Mouse (Mus musculus) MEL-GATA-1-ER (cell line): ENCODE measurements at regions not wholly inside any gene's neighbourhood (a gene's known extent, or its start where the extent isn't known, plus 50 kb on each side); places are given as distances from the start of the nearest gene placed in this dataset.

Experiments
- DNase-seq: peaks from one replicate; pipeline ENCODE4 v3.0.0-alpha.2; 2012; ENCODE audit warnings: low read depth; ENCODE audit errors: extremely low read depth

DNA sequence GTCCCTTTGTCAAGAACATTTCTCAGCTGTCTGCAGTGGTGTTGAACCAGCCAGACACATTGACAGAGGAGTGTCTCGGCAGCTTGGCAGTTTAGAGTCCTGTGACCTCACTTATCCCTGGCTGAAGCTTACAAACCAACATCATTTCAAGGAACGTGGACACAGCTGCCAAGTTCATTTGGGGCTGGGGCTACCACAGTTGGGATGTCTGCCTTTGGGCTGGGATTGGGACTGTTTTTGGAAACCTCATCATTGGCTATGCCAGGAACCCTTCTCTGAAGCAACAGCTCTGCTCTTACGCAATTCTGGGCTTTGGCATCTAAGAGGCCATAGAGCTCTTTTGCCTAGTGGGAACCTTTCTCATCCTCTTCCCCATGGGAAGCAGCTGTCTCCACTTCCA lies 200.4 kb downstream of the Gm15262 start:
- DNase-seq, result no peak

DNA sequence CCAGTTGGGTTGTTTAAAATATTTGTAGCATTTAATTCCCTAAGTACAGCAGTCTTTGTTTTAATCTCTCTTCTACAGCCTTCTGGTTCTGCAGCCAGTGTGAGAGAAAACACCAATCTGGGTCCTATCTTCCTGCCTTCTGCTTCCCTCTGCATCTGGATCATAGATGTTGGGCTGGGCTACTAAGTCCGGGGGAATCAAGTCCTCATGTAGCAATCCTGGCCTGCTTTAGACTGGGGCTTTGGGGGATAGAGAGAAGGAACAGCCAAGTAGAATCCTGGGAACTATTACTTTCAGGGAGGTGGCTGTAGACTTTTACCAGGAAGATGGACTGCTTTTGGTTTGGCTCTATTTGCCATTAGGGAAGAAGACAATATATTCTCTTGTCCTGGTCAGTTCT lies 205.5 kb upstream of the Rai2 start:
- no peak for DNase-seq

DNA sequence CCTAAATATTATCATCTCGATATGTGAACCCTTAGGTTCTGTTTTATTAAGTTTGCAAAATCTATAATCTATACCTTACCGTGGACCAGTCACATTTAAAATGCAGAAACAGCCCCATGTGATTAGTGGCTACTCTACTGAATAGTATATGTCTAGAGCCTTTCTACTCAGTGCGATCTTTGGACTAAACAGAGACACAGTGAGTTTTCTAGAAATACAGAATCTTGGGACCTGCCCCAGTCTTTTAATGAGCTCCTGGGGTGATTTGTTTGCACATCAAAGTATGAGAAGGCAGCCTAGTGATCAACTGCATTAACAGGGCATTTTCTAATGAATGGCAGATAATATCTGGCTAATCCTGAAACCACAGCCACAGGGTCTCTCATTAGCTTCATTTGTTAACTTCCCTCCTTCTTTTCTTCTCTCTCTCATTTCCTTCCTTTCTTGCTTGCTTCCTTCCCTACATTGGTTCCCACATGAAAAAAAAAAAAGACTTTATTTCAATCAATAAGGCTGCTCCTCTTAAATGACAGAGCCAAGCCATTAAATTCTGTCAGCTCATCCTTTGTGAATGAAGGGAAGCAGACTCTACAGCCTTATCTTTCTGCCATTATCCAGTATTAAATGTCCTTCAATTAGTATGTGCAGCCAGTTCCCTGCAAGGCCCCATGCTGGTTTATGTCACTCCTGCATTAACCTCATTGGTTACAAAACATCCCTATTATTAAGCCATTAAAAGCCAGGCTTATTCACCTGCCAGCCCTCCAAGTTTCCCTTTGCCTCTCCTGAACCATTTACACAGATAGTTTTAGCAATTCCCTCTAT lies 193.2 kb upstream of the Rai2 start:
- DNase-seq, result no peak

DNA sequence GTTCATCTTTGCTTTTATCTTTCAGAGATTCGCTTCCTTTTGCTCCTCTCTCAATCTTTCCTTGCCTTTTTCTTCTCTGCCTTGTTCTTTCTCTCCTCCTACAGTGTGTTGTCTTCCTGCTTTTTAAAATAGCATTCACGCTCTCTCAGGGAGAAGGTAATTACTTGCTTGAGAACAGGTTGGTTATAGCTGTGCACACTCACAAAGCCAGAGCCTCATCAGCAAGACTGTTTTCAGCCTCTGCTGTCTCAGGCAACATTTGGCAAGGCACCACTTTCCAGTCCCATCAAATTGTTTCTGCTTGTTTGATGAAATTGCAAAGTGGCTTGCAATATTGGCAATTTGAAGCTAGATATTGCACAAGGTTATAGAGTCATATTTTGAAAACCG lies 192.6 kb upstream of the Rai2 start:
- no peak for DNase-seq

DNA sequence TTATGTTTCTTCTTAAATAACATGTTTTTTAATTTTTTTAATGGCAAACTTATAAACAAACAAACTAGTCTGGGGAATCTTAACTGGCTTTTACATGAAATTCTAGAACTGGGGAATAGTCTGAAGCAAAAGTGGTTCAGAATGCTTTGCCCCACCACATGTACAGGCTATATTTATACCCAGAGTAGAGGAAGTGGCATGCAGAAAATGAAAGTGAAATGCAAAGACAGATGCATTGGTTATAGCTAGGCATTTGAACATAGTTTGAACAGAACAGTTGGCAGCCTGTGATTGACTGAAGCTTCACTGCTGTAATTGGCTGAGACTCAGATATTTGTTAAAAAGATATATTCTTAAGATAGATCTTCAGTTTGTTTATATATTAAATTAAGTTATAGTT lies 179.6 kb upstream of the Rai2 start:
- no peak for DNase-seq

DNA sequence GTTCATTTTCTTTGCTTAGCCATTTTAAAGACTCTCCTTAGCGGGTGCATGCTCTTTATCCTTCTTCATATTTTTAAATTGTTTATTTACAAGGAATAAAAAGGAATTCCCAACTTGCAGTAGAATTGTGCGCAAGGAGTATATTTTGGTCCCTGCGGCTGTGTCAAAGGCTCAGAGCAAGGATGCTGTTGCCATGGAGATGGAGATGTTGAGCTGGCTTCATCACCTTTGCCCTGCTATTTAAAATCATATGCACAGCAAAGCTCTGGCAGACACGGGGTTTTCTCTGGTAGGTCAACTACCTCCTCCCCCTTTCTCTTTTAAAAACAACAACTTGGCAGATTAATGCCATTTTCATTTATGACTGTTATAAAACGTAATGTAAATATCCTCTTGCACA lies 160.0 kb upstream of the Rai2 start:
- DNase-seq, result no peak

DNA sequence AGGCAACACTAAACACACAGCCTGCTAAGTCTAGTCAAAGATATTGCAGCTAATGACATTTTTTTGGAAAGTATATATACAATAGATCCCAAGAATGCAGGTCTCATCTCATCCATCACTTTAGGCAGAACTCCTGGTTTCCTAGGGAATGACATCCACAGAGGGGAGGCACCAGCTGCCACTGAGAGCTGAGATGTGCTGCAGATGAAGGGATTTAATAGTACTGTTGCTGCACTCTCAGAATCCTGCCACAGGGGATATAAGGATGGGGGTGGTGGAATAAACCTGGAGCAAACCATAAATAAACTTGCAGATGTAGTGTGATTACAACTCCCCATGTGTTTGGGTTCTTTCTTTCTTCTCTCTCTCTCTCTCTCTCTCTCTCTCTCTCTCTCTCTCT lies 158.4 kb upstream of the Rai2 start:
- DNase-seq, result no peak

DNA sequence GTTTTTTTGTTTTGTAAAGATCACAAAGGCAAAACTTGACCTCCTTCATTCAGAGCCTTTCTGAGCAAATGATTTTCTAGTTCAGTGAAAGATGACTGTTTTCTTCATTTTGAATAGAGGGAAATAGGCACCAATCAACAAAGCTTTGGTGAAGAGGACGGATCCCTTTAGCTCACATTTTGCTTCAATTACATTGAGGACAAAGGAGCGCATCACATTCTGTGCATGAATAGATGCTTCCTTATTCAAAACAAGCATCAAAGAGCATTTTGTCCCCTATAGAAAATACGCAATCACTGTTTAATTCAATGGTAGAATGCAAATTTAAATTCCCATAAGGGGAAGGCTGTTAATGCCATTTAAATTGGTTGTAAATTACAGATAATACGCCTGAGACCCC lies 150.4 kb upstream of the Rai2 start:
- DNase-seq, result no peak

DNA sequence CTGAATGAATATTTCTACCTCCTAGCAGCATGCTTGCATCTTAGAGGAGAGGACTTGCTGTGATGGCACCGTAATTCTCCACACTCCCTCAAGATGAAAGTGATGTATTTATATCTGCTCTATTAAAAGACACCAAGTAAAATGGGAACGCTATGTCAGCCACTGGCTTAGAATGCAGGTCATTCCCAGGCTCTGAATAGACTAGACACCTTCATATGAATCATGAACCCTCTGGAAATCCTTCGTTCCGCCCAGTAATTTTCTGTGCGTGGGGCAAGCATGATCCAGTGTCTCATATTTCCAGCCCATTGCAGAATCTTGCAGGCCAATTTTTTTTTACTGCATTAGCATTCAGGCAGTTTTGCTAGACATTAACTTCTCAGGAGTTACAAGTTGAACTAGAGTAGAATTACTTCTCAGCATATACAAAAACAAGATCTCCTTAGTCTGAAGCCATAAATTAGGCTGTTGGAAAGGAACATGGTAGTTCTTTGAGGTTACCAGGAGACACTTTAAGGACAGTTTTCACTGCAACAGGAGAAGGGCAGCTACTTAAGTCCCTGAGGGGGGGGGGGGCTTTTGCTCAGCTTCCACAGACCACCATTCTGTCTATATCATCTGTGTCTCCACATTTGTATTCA lies 134.7 kb upstream of the Rai2 start:
- DNase-seq, result no peak

DNA sequence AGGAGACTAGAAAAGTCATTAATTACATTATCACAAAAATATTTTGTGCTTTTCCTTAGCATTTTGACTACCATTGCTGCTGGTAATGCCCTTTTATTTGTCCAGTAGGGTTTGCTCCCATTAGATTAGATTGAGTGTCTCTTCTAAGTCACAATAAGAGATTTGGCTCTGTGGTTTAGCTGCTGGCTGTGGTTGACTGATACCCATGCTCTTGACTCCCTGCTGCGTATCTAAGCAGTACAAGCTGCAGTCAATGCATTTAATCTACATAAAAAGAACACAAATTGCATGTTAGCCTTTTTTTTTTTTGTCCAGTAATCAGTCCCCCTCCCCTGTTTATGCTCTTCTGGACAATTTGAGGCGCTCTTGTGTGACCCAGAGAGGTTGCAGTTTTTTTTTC lies 133.0 kb upstream of the Rai2 start:
- DNase-seq, result peak; percentile 1

DNA sequence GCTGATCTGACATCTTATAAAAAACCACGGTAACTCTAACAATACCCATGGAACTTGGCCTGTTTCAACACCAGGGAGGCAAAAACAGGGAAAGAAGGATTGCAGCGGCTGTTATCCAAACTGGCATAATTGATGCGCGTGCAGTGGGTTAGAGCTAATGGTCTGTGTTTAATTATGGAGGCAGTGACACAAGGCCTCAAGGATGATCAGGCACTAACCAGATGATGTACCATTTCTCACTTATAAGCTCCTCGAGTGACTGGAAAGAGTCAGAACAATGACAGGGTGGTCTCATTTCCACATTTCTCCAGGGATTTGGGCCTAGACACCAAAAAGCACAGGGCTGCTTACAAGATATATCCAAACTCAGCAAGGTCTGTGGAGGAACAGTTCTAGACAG lies 83.0 kb upstream of the Rai2 start:
- DNase-seq, result no peak

DNA sequence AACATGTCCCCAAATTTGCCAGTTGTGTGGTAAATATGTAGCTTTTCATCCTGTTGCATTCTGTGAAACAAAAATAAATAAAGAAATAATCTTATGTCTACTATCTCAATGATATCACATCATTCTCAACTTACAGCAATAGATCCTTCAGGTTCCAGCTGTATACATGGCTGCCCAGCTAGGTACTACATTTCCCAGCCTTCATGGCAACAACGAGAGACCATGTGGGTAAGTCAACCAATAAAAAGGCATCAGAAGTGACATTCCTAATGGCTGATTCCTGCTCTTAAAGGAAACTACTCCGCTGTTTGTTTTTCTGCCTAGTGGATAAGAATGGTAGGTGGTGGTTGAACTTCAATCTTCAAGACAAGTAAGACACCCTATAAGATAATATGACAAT lies 82.5 kb upstream of the Rai2 start:
- DNase-seq, result no peak

DNA sequence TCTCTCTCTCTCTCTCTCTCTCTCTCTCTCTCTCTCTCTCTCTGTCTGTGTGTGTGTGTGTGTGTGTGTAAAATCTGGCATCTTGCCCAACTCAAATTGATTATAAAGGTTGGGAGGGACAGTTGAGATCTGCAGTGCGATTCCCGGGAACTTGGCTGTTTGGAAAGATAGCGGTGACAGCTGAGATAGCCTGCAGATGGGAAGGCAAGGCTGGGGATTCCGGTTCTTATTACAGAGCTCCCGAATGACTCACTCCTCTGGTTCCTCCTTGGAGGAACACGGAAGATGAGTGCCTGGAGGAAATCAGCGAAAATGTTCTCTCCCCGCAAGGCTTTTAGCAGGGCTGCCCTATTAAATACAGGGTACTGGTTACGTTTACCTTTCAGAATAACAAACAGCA lies 81.2 kb upstream of the Rai2 start:
- no peak for DNase-seq

DNA sequence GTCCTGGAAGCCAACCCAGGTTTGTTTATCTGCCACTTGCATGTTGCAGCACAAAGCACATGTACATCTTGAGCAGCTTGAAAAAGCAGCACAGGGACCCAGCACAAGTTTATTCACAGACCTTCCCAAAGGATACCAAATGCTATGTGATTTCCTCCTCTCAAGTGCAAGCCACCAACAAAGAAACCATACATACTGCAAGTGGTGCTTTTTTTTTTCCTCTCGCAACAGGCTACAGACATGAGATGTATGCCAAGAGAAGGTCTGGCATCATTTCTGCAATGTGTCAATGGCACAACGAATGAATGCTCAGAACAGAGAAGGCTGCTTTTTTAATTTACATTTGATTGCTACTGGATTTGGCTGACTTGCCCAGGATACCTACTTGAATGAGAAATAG lies 63.8 kb upstream of the Rai2 start:
- no peak for DNase-seq

DNA sequence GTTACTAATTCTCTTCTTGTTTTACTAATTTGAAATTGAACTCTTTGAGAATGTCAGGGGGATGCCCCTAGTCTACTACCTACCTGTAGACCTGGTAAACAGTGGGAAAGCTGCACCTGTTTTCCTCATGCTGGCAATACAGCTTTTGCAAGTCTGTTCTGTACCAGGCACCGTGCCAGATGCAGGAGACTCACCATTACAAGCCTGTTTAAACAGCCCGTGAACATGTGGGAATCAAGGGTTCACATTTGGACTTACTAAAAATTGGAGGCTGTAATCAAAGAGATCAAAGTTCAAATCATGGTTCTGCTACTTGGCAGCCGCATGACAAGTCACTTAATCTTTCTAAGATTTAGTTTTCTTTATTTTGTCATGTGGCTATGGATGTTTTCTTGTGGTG lies 56.8 kb upstream of the Rai2 start:
- no peak for DNase-seq

DNA sequence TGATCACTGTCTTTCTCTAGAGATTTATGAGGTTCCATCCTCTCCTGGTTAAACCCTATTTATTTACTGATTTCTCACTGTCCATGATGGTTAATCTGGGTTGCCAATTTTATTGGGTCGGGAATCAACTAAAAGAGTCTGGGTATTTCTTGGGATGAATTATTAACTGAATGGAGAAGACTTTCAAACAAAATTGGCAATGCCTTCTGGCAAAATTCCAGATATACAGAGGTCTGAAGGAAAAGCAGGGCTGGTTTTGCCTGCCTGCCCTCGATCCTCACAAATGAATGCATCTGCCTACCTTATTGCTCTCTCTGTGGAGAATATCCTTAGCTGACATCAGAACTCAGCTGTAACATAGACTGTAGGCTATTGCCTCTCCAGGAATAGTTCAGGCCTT lies 54.9 kb upstream of the Rai2 start:
- DNase-seq, result no peak
